Mouse (Mus musculus): ENCODE measurements around the gene Zc3h12a. TPM values are rescaled to one million over a fixed set of nuclear protein-coding genes. Genes with fewer than 3 reads are reported as not detected.

The Zc3h12a gene
- polyA plus RNA-seq, 2 experiments, result 0.39 to 0.79 TPM

DNA sequence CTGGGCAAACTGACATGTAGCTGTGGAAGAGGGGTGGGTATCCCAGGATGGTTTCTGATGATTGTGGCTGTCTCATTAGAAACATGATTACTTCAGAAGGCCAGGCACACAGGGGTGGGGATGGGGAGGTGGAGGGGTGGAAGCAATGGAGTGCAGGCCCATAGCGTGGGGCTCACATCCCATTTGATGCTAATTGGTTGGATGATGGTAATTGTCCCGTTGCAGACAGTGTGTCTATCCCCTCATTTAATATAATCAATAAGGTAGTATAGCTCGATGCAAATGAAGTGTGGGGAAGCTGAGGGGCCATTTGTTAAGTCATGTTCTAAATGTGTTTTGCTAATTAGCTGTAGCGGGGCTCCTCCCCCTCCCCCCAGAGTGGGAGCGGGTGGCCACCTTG lies 45.5 kb upstream of the Zc3h12a start:
- Histone ChIP-seq H3K27me3 (ENCODE audit: control insufficient read depth, insufficient read depth, low read length) (no peaks in the 10 kb centered on the region), H3K4me3 (ENCODE audit: insufficient read depth in 1 of 2, low read depth in 2 of 2, low read length in 2 of 2) (no peak overlapping the region), H3K9me3 (ENCODE audit: control insufficient read depth, low read length) (no peaks in the 10 kb centered on the region), H3K4me1 (replicated peaks; ENCODE audit: control insufficient read depth in 2 of 2, insufficient read depth in 2 of 2, low read length in 1 of 2) (no peaks in the 10 kb centered on the region; a peak in 2 of 4 replicates), H3K4me2 (ENCODE audit: low read depth) (no peak overlapping the region), H3K9ac (replicated peaks) (no peak overlapping the region), H3K36me3 (replicated peaks; ENCODE audit: control insufficient read depth, insufficient read depth, low read depth) (no peaks in the 10 kb centered on the region), H3K27ac (no peak overlapping the region)
- WGBS (ENCODE audit: insufficient replicate concordance), result 62% methylated on average over 5 of the region's 5 CpGs
- DNase-seq (ENCODE audit: low read depth in 3 of 3, low spot score in 3 of 3), result no peak
- no peak for ATAC-seq (ENCODE audit: insufficient read depth)
- TF ChIP-seq CTCF (IDR thresholded peaks at IDR 0.05; ENCODE audit: low read depth) (no peak), EP300 (IDR thresholded peaks at IDR 0.05; ENCODE audit: low read depth) (no peak)

DNA sequence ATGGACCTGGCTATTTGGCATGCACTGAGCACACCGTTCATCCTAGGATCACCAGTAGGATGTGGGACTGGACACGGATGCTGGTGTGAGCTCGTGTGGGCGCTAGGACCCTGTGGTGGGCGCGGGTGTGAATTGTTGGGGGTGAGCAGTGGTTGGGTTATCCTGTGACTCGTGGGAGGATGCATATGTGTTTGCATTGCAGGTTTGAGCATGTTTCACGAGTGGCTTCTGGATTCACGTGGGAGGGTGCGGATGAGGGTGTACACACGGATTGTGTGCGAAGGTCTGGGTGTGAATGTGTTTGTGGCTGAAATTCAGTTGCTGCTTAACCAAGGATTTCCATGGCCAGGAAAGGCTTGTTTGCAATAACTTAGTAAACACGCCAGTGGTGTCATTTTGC lies 45.1 kb upstream of the Zc3h12a start:
- no peak for TF ChIP-seq EP300 (IDR thresholded peaks at IDR 0.05; ENCODE audit: low read depth)
- TF ChIP-seq CTCF (IDR thresholded peaks at IDR 0.05; ENCODE audit: low read depth), result no peak

DNA sequence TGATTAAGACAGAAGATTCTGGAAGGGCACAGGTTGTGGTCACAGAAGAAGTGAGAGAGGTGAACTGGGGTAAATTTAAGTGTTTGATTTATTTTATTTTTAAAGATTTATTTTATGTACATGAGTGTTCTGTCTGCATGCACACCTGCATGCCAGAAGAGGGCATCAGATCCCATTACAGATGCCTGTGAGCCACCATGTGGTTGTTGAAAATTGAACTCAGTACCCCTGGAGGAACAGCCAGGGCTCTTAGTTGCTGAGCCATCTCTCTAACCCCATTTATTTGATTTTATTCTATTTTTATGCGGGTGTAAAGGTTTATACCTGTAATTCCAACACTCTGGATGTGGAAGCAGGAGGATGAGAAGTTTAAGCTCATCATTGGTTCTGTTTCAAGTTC lies 40.1 kb upstream of the Zc3h12a start:
- Histone ChIP-seq H3K36me3 (replicated peaks; ENCODE audit: control insufficient read depth, insufficient read depth, low read depth) (no peaks in the 10 kb centered on the region), H3K4me1 (replicated peaks; ENCODE audit: control insufficient read depth in 2 of 2, insufficient read depth in 2 of 2, low read length in 1 of 2) (no peaks in the 10 kb centered on the region), H3K27me3 (ENCODE audit: control insufficient read depth, insufficient read depth, low read length) (no peaks in the 10 kb centered on the region), H3K9me3 (ENCODE audit: control insufficient read depth, low read length) (no peaks in the 10 kb centered on the region), H3K9ac (replicated peaks) (no peak overlapping the region), H3K4me2 (ENCODE audit: low read depth) (no peak overlapping the region), H3K4me3 (ENCODE audit: insufficient read depth in 1 of 2, low read depth in 2 of 2, low read length in 2 of 2) (no peak overlapping the region), H3K27ac (no peak overlapping the region)
- 35% methylated on average over 1 of the region's 1 CpGs for WGBS (ENCODE audit: insufficient replicate concordance)
- TF ChIP-seq EP300 (IDR thresholded peaks at IDR 0.05; ENCODE audit: low read depth), result no peak
- peak; percentile 13; the same call in 1 of the 2 replicates for TF ChIP-seq CTCF (IDR thresholded peaks at IDR 0.05; ENCODE audit: low read depth)
- DNase-seq (ENCODE audit: low read depth in 3 of 3, low spot score in 3 of 3) (no peak), ATAC-seq (ENCODE audit: insufficient read depth) (no peak)

More for the DNA sequence above, 45.1 kb upstream of the Zc3h12a start:
- no peak overlapping the region for H3K4me3 ChIP-seq (ENCODE audit: insufficient read depth in 1 of 2, low read depth in 2 of 2, low read length in 2 of 2)
- 60% methylated on average over 13 of the region's 13 CpGs for WGBS (ENCODE audit: insufficient replicate concordance)
- H3K4me2 ChIP-seq (ENCODE audit: low read depth), result no peak overlapping the region
- no peaks in the 10 kb centered on the region for H3K27me3 ChIP-seq (ENCODE audit: control insufficient read depth, insufficient read depth, low read length)
- no peak overlapping the region for H3K9ac ChIP-seq (replicated peaks)
- no peaks in the 10 kb centered on the region for H3K36me3 ChIP-seq (replicated peaks; ENCODE audit: control insufficient read depth, insufficient read depth, low read depth)
- H3K9me3 ChIP-seq (ENCODE audit: control insufficient read depth, low read length), result no peaks in the 10 kb centered on the region
- DNase-seq (ENCODE audit: low read depth in 3 of 3, low spot score in 3 of 3), result no peak
- no peak for ATAC-seq (ENCODE audit: insufficient read depth)
- no peaks in the 10 kb centered on the region; a peak in 2 of 4 replicates for H3K4me1 ChIP-seq (replicated peaks; ENCODE audit: control insufficient read depth in 2 of 2, insufficient read depth in 2 of 2, low read length in 1 of 2)
- no peak overlapping the region for H3K27ac ChIP-seq

DNA sequence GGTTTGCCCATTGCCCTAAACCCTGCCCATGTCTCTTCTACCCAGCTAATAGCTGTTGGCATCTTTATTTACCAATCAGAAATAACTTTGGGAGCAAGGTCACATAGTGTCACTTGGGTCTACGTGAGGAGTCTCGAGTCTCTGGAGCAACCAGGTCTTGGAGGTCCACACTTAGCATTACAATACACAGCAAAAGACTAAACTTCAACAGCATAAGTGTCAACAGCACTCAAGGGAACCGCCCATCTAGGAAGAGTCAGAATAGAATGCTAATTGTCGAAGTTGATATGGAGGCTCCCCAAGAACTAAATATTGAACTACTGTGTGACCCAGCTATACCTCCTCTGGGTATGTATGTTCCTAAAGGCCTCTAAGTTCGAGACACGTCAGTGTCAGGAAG lies 37.2 kb upstream of the Zc3h12a start:
- Histone ChIP-seq H3K4me3 (ENCODE audit: insufficient read depth in 1 of 2, low read depth in 2 of 2, low read length in 2 of 2) (no peak overlapping the region), H3K9me3 (ENCODE audit: control insufficient read depth, low read length) (no peaks in the 10 kb centered on the region), H3K4me1 (replicated peaks; ENCODE audit: control insufficient read depth in 2 of 2, insufficient read depth in 2 of 2, low read length in 1 of 2) (no peaks in the 10 kb centered on the region), H3K27ac (no peak overlapping the region), H3K9ac (replicated peaks) (no peak overlapping the region), H3K27me3 (ENCODE audit: control insufficient read depth, insufficient read depth, low read length) (no peaks in the 10 kb centered on the region), H3K4me2 (ENCODE audit: low read depth) (no peak overlapping the region), H3K36me3 (replicated peaks; ENCODE audit: control insufficient read depth, insufficient read depth, low read depth) (no peaks in the 10 kb centered on the region)
- TF ChIP-seq CTCF (IDR thresholded peaks at IDR 0.05; ENCODE audit: low read depth) (no peak), EP300 (IDR thresholded peaks at IDR 0.05; ENCODE audit: low read depth) (no peak)
- DNase-seq (ENCODE audit: low read depth in 3 of 3, low spot score in 3 of 3), result no peak
- no peak for ATAC-seq (ENCODE audit: insufficient read depth)
- 70% methylated on average over 6 of the region's 6 CpGs for WGBS (ENCODE audit: insufficient replicate concordance)

DNA sequence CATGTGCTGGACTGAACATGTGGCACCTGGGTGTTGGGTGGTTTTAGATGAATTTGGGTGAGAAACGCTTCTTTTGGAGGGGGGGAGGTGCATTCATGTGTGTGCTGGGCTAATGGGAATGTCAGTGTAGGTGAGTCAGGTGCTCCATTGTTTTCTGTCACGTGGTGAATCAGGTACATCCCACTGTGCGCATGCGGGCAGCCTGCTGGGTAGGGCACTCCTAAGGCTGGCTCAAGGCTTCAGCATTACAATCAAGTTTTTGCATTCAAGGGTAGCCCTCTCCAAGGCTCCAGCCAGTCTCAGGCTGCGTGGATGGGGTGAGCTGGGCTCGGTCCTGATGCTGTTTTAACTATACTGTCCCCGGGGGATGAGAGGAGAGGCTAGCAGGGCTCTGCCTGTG lies 35.1 kb upstream of the Zc3h12a start:
- DNase-seq (ENCODE audit: low read depth in 3 of 3, low spot score in 3 of 3), result no peak
- H3K27ac ChIP-seq, result no peak overlapping the region
- H3K4me2 ChIP-seq (ENCODE audit: low read depth), result no peak overlapping the region
- ATAC-seq (ENCODE audit: insufficient read depth), result no peak
- no peaks in the 10 kb centered on the region for H3K27me3 ChIP-seq (ENCODE audit: control insufficient read depth, insufficient read depth, low read length)
- no peaks in the 10 kb centered on the region for H3K4me1 ChIP-seq (replicated peaks; ENCODE audit: control insufficient read depth in 2 of 2, insufficient read depth in 2 of 2, low read length in 1 of 2)
- H3K4me3 ChIP-seq (ENCODE audit: insufficient read depth in 1 of 2, low read depth in 2 of 2, low read length in 2 of 2), result no peak overlapping the region
- H3K36me3 ChIP-seq (replicated peaks; ENCODE audit: control insufficient read depth, insufficient read depth, low read depth), result no peaks in the 10 kb centered on the region
- WGBS (ENCODE audit: insufficient replicate concordance), result 51% methylated on average over 7 of the region's 7 CpGs
- no peaks in the 10 kb centered on the region for H3K9me3 ChIP-seq (ENCODE audit: control insufficient read depth, low read length)
- H3K9ac ChIP-seq (replicated peaks), result no peak overlapping the region
- no peak for TF ChIP-seq CTCF (IDR thresholded peaks at IDR 0.05; ENCODE audit: low read depth)

Measured in liver, embryonic 14.5 days (tissue).